Mouse (Mus musculus): ENCODE measurements around the gene Prph2. TPM values are rescaled to one million over a fixed set of nuclear protein-coding genes. Genes with fewer than 3 reads are reported as not detected.
A peak's percentile ranks its signal among the peaks of the same experiment; 100 is the strongest.

Gene Prph2
- total RNA-seq, 2 experiments from 2014 or later, result not detected

DNA sequence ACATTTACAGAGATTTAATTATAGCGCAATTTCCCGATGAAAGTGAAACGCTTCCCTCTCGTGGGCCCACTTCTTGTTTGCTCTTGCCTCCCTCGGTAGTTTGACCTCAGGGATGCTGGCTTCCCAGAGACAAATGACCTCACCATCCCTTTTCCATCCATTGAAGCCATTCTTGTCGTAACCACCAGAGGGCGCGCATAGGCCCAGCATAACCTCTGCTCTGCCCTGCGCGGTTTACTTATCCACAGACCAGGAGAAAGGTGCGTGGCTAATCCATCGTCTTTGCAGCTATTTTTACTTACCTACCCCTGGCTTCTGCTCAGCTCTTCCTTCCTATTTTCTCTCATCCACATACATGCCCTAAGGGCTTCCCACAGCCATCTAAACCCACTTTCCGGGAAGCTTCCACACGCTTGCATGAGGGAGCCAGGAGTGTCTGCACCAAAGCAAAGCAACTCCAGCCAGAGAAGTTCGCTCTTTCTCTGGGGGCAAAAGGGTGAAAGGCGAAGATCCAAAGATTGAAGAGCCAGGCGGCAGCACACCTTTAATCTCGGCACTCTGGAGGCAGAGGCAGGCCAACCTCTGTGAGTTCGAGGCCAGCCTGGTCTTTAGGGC, 6.3 kb upstream of the Prph2 start:
- Histone ChIP-seq H3K4me3 (no peak overlapping the region), H3K27ac (no peak overlapping the region)
- peak; percentile 72 to 81 for DNase-seq (ENCODE audit: low spot score in 2 of 2)
- TF ChIP-seq CTCF (conservative IDR thresholded peaks at IDR 0.05), result peak; percentile 94

DNA sequence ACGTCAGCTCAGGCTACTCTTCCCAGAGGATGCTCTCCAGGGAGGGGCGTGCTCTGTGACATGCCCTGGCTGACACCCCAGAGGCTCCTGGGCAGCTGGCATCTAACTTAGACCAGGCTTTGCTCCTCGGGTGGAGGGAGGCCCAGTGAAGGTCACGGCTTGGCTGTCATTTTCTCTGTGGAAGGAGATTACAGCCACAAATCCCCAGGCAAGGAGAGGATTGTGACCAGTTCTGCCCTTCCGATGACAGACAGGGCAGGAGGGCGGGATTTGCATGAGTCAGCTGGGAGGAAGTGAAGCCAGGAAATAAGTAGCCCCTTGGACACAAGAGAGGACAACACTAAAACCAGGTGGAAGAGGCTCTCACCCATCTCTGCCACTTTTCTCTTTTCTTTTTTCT, 2.1 kb downstream of the Prph2 start:
- DNase-seq (ENCODE audit: low spot score in 2 of 2), result no peak
- no peak overlapping the region for H3K4me3 ChIP-seq
- H3K27ac ChIP-seq, result no peak overlapping the region
- no peak for TF ChIP-seq CTCF (conservative IDR thresholded peaks at IDR 0.05)

GRCm38 (mm10) chr17:46915129-46915528, 4.9 kb downstream of the Prph2 start:
- TF ChIP-seq CTCF (conservative IDR thresholded peaks at IDR 0.05), result no peak
- no peak for DNase-seq (ENCODE audit: low spot score in 2 of 2)
- H3K27ac ChIP-seq, result no peak overlapping the region
- no peak overlapping the region for H3K4me3 ChIP-seq

DNA sequence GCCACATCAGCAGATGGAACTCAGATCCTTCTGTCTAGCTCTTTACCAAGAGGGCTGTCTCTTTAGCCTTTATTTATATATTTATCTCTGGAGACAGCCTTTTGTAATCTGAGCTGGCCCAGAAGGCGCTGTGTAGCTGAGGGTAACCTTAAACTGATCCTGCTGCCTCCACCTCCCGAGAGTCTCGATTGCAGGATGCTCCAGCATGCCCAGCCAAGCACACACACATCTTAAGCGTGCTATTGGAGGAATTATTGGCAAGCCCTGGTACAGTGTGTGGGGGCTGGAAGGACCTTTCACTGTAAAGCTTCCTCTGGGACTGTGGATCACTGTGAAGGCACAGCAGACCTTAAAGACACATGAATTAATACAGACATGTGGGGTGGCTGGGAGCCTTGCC, 8.7 kb downstream of the Prph2 start:
- no peak for DNase-seq (ENCODE audit: low spot score in 2 of 2)
- H3K4me3 ChIP-seq, result no peak overlapping the region

DNA sequence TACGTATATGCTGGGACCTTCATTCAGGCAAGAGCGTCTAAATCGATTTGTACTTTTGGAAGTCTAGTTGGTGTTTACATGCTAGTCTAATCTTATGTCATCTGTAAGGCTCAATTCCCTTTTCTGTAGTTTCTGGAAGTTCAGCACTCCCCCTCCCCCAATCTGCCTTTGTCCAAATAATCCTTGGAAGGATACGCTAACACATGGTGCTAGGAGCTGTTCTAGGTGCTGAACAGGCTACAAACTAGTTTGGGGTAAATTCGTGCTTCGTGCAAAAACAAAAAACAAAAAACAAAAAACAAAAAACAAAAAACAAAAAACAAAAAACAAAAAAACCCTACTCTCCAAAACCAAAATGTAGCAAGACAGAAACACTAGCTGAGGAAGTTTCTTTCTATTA, 10.6 kb downstream of the Prph2 start:
- DNase-seq (ENCODE audit: low spot score in 2 of 2), result no peak
- H3K27ac ChIP-seq, result no peak overlapping the region
- no peak for TF ChIP-seq CTCF (conservative IDR thresholded peaks at IDR 0.05)

More for the DNA sequence above, 8.7 kb downstream of the Prph2 start:
- no peak for TF ChIP-seq CTCF (conservative IDR thresholded peaks at IDR 0.05)
- H3K27ac ChIP-seq, result no peak overlapping the region

GRCm38 (mm10) chr17:46926192-46926591, 15.9 kb downstream of the Prph2 start:
- no peak for DNase-seq (ENCODE audit: low spot score in 2 of 2)

More for the DNA sequence above, 10.6 kb downstream of the Prph2 start:
- H3K4me3 ChIP-seq, result no peak overlapping the region

GRCm38 (mm10) chr17:46926941-46927340, 16.7 kb downstream of the Prph2 start:
- no peak for DNase-seq (ENCODE audit: low spot score in 2 of 2)
- no peak overlapping the region for H3K4me3 ChIP-seq
- H3K27ac ChIP-seq, result peak overlapping the region; percentile 19; the same call in 1 of the 2 replicates
- no peak for TF ChIP-seq CTCF (conservative IDR thresholded peaks at IDR 0.05)

More at GRCm38 (mm10) chr17:46926192-46926591, 15.9 kb downstream of the Prph2 start:
- no peak for TF ChIP-seq CTCF (conservative IDR thresholded peaks at IDR 0.05)
- H3K27ac ChIP-seq, result no peak overlapping the region
- no peak overlapping the region for H3K4me3 ChIP-seq

DNA sequence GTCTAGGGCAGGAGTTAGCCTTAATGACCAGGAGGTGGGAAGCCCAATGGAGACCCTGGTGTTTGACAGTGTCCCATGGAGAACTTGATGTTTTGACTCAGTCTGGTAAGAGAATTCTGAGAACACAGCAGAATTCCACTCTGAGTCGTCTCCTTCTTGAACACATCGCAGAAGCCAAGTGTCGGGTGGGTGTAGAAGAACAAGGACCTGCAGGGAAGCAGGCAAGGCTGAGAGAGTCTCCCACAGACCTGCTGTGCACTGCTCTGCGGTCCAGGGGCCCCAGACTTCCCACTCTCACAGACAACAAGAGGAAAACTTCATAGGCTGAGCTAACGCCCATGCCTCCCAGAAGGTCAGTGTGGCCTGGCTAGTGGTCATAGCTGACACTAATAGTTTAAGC, 17.5 kb downstream of the Prph2 start:
- H3K4me3 ChIP-seq, result no peak overlapping the region
- peak overlapping the region; percentile 10; the same call in 1 of the 2 replicates for H3K27ac ChIP-seq
- no peak for TF ChIP-seq CTCF (conservative IDR thresholded peaks at IDR 0.05)
- DNase-seq (ENCODE audit: low spot score in 2 of 2), result peak in 1 of 2 experiments; percentile 38

DNA sequence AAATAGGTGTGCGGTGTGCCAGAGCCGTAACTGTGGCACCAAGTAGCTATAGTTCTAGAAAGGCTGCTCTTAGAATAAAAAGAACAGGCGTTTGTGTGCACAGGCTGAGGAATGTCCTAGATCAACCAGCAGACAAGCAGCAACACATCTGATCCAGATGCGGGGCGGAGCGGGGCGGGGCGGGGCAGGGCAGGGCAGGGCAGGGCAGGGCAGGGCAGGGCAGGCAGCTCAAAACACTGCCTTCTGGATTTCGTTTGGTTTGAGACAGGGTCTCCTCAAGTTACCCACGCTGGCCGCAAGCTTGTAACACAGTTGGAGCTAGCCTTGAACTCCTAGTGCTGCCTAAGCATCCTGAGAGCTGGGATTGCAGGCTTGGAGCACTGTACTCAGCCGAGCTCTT, 19.0 kb downstream of the Prph2 start:
- Histone ChIP-seq H3K4me3 (no peak overlapping the region), H3K27ac (no peak overlapping the region)
- no peak for DNase-seq (ENCODE audit: low spot score in 2 of 2)
- TF ChIP-seq CTCF (conservative IDR thresholded peaks at IDR 0.05), result no peak

GRCm38 (mm10) chr17:46929897-46930296, 19.6 kb downstream of the Prph2 start:
- H3K27ac ChIP-seq, result no peak overlapping the region
- no peak for DNase-seq (ENCODE audit: low spot score in 2 of 2)
- TF ChIP-seq CTCF (conservative IDR thresholded peaks at IDR 0.05), result no peak
- H3K4me3 ChIP-seq, result no peak overlapping the region

DNA sequence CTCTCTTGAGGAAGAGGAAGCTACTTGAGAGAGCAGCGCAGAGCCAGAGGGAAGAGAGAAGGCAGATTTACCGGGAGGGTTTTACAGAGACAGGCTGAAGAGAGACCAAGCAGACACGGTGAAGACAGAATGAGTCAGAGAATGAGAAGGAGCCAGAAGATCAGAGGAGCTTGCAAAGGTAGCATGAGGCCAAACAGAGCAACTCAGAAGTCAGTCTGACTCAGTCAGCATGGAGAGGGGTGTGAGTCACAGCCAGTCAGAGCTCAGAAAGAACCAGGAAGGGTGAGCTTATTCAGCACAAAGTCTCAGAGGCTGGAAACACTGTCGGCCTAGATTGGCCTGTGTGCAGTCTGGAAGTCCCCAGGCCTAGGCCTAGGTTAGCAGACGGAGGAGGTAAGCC, 22.7 kb downstream of the Prph2 start:
- H3K4me3 ChIP-seq, result no peak overlapping the region
- no peak for TF ChIP-seq CTCF (conservative IDR thresholded peaks at IDR 0.05)
- peak overlapping the region; percentile 48 for H3K27ac ChIP-seq
- no peak for DNase-seq (ENCODE audit: low spot score in 2 of 2)

DNA sequence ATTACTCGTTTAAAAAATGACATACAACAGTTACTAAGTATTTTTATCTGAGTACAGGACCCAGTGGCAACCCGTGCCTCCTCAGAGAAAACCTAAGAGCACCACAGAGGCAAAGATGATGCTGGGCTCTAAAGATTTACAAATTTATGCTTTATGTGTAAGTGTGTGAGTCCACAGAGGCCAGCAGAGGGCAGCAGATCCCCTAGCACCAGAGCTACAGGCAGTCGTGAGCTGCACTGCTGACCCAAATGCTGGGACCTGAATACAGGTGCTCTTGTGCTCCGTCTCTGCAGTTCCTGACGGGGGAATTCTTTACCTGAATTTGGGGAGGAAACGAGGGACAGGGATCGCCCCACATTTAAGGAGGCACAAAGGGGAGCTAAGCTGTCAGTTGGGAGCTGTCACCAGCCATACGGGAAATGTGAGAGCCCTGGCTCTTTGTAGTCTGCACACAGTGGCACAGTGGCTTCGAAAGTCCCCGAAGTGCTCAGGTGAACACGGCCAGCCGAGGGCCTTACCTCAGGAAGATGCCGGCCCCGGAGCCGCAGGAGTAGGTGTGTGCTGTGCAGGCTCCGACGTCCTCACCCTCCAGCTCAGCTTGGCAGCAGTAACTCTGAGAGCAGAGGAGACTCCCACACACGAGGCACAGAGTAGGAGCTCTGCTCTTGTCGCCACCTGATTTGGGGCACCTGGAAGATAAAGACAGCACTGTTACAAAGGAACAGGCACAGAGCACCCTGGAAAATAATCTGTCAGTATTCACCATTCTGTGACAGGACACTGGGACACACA, 23.5 kb downstream of the Prph2 start:
- DNase-seq (ENCODE audit: low spot score in 2 of 2), result peak; percentile 44 to 64

DNA sequence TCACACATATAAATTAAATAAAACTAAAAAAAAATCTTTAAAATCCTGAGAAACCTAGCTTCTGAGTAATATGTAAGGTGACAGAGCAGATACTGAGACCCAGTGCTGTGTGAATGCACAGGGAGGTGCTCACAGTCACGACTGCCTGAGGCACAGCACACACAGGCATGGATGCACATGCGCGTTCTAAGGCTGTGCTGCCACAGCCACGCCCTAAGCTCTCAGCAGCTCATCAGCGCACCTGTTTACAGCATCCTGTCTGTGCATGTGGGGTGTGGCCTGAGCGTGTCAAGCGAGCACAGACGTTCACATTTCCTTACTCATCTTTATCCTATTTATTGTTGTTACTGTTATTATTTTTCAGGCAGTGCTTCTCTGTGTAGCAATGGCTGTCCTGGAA, 30.2 kb downstream of the Prph2 start:
- TF ChIP-seq CTCF (conservative IDR thresholded peaks at IDR 0.05), result no peak
- Histone ChIP-seq H3K4me3 (no peak overlapping the region), H3K27ac (no peak overlapping the region)
- DNase-seq (ENCODE audit: low spot score in 2 of 2), result no peak

More for the DNA sequence above, 23.5 kb downstream of the Prph2 start:
- TF ChIP-seq CTCF (conservative IDR thresholded peaks at IDR 0.05), result peak; percentile 85
- H3K27ac ChIP-seq, result peak overlapping the region; percentile 48; the same call in 1 of the 2 replicates
- H3K4me3 ChIP-seq, result no peak overlapping the region

GRCm38 (mm10) chr17:46942421-46942820, 32.2 kb downstream of the Prph2 start:
- TF ChIP-seq CTCF (conservative IDR thresholded peaks at IDR 0.05), result no peak
- Histone ChIP-seq H3K27ac (no peak overlapping the region), H3K4me3 (no peak overlapping the region)
- DNase-seq (ENCODE audit: low spot score in 2 of 2), result no peak

Data from layer of hippocampus, adult 2 months (tissue).